Mouse (Mus musculus): Measurements from ENCODE around the gene Coq5.
"Not testable (repeated sequence)": the region's sequence is repeated elsewhere in the genome, so short reads cannot be mapped to it uniquely, and the experiment has no call there.

Coq5 gene

DNA sequence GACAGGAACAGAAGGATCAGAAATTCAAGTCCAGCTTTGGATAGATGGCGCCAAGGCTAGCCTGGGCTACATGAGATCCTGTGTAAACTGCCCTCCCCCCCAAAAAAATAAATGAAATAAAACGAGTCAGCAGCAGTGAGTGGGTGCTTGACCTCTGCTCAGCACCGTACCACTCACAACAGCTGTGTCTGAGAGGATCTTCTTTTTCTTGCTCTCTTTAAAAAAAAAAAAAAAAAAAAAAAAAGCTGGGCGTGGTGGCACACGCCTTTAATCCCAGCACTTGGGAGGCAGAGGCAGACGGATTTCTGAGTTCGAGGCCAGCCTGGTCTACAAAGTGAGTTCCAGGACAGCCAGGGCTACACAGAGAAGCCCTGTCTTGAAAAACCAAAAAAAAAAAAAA is 22.7 kb downstream of the Coq5 start:
- DNase-seq (ENCODE audit: low read depth, low spot score): not testable (repeated sequence)

DNA sequence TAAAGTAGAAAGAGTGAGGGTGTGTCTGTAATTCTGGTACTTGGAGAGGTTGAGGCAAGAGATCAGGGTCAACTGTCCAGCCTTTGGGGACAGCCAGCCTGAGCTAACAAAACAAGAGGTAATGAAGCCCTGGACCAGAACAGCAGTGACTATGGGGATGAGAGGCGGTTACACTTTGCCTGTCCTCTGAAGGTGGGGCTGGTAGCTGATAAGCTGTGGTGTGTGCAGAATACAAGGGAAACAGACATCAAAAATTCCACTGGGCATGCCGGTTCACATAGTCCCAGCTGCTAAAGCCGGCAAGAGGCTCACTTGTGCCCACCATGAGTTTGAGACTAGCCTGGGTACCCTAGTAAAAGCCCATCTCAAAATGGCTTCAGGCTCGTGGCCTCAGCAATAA is 32.9 kb downstream of the Coq5 start:
- no peak for DNase-seq (ENCODE audit: low read depth, low spot score)

DNA sequence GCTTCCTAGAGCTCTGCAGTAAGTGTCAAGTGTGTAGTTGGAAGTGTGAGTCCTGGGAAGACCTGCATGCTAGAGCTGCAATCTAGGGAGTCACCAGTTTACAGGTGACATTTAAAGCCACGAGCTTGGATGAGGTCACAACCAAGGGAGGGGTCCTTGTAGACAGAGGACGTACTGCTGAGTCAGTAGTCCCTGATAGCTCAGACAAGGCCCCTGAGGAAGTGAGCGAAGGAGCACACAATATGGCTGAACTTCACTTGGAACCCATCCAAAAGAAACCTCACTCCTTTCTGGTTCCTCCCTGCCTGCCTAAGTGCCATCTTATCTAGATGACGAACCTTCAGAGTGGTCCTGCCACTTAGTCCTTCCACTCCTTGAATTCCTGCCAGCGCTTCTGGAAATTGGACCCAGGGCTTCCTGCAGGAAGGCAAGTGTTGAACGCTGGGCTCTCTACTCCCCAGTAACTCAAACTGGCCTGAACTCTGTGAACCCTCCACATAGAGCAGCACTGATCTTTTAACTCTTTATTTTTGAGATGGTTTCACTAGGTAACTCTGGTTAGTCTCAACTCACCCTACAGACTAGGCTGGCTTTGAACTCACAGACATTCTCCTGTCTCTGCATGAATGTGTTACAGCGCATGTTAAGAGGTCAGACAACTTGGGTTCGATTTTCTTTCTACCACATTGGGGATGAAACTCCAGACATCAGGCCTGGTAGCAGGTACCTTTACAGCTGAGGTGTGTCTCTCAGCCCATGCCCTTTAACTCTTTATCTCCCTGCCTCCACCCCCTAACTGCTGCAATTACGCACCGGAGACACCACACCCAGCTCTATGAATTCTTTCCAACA is 33.6 kb downstream of the Coq5 start:
- no peak for DNase-seq (ENCODE audit: low read depth, low spot score)

DNA sequence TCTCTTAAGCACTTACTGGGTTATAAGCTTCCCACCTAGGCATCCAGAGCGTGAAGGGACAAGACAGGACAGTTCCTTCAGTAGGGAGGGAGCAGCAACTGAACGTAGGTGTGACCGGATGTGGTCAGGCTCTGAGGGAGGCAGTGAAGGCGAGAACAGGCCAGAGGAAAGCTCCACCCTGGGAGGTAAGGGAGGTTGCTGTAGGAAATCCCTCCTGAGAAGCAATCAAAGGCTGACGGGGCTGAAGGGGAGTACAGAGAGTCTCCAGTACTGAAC is 34.1 kb downstream of the Coq5 start:
- DNase-seq (ENCODE audit: low read depth, low spot score): no peak

DNA sequence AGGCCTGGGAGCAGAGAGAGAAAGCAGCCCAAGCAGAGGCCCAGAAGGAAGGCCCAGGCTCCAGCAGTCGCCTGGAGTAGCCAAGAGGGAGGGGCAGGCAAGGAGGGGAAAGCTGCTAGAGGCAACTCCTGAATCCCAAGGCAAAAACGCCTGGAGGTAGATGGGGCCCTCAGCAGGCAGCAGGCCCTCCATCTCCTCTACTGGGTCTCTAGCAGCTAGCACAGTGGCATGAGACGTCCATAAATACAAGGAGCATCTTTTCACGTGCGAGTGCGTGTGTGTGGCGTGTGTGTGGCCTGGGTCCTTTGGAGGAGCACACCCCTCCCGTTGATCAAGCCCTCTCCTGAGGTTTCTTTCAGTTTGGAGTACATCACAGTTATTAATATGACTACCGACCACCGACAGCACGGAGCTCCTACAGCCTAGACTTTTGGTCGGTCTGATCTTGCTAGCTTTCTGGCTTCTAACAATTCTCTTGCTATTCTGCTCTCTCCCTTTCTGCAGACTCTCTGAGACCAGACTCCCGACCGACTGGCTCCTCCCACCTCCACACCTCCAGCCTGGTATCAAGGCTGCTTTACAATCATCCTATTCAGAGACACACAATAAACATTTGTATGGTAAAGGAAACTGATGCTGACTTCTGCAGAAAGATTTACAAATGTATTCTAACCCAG is 37.6 kb downstream of the Coq5 start:
- DNase-seq (ENCODE audit: low read depth, low spot score): no peak

DNA sequence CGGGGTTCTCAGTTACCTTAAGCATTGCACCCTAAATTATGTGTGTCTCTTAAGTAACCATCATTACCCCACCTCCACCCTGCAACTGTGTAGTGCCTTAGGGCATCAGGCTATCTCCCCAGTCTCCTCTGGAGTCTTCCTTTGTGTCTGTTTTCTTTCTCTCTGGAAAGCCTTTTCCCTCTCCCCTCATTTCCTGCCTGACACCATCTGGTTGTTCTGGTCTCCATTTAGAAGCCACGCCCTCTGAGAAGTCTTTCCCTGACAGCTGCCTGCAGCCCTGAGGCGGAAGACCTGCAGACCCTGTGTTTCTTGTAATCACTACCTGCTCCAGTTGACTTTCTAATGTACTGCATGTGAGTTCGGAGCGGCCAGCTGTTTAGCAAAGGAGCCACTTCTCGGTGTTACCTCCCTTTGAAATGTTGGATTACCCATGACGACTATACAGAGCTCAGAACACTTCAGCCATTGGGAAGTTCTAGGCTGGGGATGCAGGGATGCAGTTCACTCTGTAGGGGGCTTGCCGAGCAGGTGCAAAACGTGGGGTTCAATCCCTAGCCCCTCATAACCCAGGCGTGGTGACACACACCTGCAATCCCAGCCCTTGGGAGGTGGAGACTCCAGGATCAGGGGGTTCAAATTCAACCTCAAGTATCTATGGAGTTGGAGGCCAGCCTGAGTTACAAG is 38.3 kb downstream of the Coq5 start:
- no peak for DNase-seq (ENCODE audit: low read depth, low spot score)

DNA sequence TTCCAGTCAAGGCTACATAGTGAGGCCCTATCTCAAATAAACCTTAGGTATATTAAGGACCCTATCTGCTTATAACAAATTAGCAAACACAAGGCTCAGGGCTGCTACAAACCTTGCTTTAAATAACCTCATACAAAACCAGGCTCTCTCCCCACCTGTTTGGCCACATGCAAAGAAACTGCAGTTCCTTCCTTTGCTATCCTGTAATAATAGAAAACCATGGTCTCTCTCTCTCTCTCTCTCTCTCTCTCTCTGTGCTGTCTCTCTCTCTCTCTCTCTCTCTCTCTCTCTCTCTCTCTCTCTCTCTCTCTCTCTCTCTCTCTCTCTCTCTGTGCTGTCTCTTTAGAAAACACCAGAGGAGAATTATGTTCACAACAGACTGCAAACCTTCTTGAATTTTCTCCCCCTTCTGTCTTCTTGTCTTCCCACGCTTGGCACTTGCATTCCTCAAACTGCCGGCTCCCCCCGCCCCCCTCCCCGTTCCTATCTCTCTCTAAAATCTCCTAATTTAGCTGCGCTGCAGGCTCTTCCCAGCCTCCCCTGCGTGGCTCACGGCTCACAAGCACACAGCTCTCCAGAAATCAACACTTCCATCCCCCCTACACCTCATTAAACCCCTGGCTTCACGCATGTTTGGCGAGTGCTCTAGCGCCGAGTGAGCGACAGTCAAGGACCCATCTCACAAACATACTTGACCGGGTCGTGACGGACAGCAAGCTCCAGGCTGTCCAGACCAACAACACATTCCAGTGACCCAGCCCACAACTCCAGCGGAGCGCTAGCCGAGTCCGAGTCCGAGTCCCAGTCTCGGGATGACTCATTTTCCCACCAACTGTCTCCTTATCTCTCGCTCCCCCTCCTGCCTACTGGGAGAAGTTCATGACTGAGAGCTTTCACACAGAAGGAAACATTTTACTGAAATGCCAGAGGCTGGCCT is 39.8 kb downstream of the Coq5 start:
- DNase-seq (ENCODE audit: low read depth, low spot score): peak; percentile 62

DNA sequence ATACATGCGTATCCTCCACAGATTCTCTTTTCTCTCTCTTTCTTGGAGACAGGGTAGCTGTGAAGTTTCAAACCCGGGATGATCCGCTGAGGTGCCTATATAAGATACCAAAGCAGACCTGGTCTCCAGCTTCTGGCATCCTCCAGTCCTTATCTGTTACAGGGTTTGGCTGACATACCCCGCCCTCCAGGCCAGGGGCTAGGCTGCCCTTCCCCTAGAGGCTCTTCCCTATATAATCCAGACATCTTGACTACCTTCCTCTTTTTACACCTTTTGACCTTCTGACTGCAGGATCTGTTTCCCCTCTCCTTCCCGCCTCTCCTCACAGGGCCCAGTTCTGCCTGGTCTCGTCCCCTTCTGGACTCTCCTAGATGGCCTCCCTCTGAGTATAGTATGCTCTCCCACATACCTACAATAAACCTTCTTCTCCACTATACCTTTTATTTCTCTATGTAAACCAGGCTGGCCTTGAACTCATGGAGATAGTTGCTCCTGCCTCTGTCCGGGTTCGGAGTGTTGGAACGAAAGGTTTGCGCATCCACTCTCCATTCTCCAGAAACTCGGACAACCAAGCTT is 46.9 kb downstream of the Coq5 start:
- no peak for DNase-seq (ENCODE audit: low read depth, low spot score)

DNA sequence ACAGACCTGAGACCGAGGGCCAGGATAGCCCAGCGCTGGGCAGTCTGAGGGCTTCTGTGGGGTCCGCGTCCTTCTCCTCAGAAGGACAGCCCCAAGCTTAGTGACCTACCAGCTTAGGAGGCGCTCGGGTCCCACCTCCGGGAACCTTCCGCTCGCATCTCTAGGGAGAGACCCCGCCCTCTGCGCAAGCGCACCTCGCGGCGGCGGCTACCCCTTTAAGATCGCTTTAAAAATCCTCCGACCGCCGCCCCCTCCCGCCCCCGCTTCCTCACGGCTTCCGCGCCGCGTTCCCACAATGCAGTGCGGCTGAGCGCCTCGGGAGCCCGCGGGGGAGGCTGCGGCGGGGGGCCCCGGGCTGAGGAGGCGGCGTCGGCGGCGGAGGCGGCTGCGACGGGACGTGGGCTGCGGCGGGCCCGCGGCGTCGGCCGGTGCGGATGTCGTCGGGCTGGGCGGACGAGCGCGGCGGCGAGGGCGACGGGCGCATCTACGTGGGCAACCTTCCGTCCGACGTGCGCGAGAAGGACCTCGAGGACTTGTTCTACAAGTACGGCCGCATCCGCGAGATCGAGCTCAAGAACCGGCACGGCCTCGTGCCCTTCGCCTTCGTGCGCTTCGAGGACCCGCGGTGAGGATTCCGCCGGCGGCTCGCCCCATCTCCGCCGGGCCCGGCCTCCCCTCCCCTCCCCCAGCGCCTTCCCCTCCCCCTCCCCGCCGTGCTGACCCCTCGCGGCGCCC is 47.6 kb downstream of the Coq5 start, which contains the start of gene Srsf9:
TSS of gene Srsf9 (plus strand) at position 303 of the 735 bp plus-strand sequence.
- peak; percentile 92 for DNase-seq (ENCODE audit: low read depth, low spot score)

DNA sequence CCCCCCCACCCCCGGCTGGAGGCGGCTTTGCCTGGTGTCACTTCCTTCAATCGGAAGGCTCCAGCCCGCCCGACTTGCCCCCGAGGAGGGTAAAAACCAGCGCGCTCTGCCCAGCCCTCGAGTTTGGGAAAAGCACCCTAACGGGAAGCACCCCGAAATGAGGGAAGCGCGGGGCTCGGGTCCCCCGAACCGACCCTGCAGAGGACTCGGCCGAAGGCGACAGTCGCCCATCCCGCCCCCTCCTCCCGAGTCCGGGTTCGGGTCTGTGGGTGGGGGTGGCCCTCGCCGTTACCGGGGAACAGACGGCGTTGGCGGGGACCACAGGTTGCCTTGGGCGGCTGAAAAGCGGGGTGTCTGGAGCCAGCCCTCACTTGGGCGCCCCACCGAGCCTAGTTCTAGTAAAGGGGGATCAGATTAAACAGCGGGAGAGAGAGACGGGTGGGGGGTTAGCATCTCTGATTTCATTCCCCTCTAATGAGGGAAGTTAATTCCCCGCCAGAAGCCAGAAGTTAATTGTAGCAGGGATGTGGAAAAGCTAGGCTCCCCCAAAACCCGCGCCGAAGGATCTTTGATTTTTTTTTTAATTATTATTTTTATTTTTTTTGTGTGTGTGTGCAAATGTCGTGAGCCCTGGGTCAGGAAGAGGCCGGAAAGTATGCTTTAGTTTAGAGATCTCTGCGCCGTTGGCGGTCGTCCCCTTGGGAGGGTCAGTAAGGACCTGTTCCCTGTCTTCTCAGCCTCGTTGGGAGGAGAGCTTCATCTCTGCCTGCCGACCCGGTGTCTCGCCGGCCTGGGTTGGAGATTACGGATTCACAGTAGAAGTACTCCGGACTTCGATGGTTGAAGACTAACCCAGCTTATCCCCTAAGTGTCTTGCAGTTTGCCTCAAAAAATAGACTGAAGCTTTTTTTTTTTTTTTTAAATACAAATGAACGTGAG is 48.4 kb downstream of the Coq5 start:
- DNase-seq (ENCODE audit: low read depth, low spot score): no peak

DNA sequence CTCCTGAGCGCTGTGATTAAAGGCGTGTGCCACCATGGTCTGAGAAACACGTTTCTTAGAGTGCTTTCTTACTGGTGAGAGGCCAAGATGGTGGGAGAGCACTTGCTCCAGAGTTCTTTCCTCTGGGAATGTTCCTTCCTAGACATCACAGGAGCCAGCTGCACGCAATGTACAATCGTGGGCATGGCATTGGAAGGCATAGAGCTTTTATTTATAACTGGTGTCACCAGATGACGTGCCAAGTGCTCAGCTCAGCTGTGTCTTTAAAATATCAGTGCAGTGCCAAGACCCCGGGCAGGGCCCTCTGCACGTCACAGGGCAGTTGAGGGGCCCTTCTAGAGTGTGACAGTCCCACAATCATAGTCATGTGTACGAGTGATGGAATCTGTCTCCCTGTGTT is 51.5 kb downstream of the Coq5 start:
- no peak for DNase-seq (ENCODE audit: low read depth, low spot score)

DNA sequence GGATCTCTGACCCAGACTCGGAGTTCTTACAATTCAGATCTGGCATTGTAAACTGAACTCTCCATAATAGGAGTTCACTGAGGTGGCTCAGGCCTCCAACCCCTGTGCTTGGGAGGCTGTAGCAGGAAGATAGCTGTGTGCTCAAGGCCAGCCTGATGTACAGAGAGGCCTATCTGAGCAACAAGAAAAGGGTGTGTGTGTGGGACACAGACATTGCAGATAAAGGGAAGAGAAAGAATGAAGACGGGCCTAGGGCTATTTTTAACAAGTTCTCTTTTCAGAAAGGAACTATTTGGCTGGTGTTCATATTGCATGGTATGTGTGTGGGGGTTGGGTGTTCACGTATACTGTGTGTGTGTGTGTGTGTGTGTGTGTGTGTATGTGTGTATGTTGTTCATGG is 54.2 kb downstream of the Coq5 start:
- no peak for DNase-seq (ENCODE audit: low read depth, low spot score)

DNA sequence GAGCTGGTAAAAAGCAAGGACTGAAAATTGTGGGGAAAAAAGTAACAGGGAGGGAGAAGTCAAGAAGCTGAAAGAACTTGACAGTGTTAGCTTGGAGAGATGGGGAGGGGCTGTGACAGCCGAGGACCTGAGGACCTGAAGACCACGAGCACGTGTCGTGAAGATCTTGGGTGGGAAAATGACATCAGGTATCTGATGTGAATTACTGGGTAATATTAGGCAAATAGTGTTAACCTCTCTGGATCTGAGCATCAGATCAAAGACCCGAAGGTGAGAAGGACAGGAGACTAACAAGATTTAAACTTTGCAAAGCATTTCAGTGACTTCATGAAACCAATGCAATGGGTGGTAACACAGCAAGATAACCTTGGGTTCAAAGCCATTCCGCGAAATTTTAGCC is 60.5 kb downstream of the Coq5 start:
- no peak for DNase-seq (ENCODE audit: low read depth, low spot score)

DNA sequence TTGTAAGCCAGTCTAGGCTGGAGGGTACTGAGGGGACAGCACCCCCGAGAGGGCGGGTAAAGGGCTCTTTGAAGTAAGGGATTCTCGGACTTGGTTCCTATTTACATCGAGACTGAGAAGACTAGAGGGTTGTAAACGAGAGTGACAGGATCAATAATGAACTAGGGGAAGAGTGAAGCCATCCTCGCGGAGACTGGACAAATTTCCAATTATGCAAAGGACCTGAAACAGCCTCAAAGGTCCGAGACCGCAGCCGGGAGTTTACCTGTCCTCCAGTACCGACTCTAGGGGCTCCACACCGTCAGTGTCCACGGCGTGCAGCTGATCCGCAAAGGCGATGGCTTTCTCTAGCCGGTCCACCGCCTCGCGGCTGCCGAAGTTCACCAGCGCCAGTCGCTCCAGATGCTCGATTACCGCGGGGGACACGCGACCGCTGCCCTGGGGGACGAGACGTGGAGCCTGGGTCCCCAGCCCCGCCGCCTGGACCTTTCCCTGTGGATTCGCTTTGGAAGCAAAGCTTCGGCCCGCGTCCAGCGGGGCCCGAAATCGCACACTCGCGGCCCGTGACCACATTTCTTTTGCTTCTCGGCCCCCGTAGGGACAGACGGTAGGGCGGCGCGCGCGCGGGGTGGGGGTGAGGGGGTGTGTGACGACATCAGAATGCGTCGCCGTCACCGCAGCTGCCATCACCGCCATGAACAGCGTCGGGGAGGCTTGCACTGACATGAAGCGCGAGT is 61.3 kb downstream of the Coq5 start, which contains the start of the genes Gatc and Triap1:
TSS of gene Gatc (minus strand) at position 602 of the 737 bp plus-strand sequence.
TSS of gene Triap1 (plus strand) at position 649 of the 737 bp plus-strand sequence.
- peak; percentile 83 for DNase-seq (ENCODE audit: low read depth, low spot score)

DNA sequence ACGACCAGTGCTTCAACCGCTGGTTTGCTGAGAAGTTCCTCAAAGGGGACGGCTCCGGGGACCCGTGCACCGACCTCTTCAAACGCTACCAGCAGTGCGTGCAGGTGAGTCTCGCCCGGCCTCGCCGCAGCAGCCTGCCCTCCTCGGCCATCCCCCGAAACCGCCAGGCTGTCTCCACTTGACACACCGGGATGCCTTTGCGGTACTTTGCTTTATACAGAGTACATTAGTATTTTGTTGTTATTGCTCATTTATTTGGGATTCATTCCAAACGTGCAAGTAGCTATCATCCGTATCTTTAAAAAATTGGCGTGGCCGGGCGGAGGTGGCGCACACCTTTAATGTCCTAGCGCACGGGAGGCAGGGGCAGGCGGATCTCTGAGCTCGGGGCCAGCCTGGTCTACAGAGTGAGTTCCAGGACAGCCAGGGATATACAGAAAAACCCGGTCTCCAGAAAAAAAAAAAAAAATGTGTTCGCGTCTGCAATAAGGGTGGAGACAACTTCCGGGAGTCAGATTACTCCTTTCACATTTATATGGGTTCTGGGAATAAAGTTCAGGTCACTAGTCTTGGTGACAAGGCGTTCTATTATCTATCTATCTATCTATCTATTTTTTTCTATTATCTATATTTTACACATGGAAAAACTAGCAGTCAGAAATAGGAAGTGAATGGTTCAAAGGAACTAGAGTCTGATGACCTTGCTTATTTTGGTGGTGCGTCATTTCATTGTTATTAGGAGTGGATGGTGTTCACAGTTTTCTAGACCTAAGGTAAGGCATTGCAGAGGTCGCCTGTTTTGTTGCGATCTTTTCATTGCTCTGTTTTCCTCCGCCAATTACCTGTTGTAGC is 62.1 kb downstream of the Coq5 start:
- no peak for DNase-seq (ENCODE audit: low read depth, low spot score)
